Mouse (Mus musculus): Measurements from ENCODE around the gene Ube2o. TPM values are rescaled to one million over a fixed set of nuclear protein-coding genes. Genes with fewer than 3 reads are reported as not detected.
A peak's percentile ranks its signal among the peaks of the same experiment; 100 is the strongest.

The Ube2o gene
- polyA plus RNA-seq, 1 experiment from 2014 or later = 9.7 TPM

GRCm38 (mm10) chr11:116488693-116489375, 92.4 kb downstream of the Ube2o start:
- Histone ChIP-seq H3K27me3 (no peaks in the 10 kb centered on the region), H3K4me1 (peaks cover 16% of the 10 kb centered on the region), H3K4me2 (peak overlapping the region; percentile 67), H3K9me3 (no peaks in the 10 kb centered on the region), H3K9ac (peak overlapping the region; percentile 98), H3K27ac (no peak overlapping the region), H3K36me3 (peaks cover 42% of the 10 kb centered on the region), H3K4me3 (peak overlapping the region; percentile 100)
- no peak for ATAC-seq (ENCODE audit: insufficient number of reproducible peaks, insufficient read depth, low FRiP score, low TSS enrichment, low read depth)
- 74% methylated on average over 14 of the region's 14 CpGs for WGBS

- no peak for ATAC-seq (ENCODE audit: insufficient number of reproducible peaks, insufficient read depth, low FRiP score, low TSS enrichment, low read depth)
- no peak overlapping the region for H3K9ac ChIP-seq
- H3K4me3 ChIP-seq = no peak overlapping the region; the same call in 1 of the 2 replicates
- H3K27me3 ChIP-seq = no peaks in the 10 kb centered on the region
- no peak overlapping the region for H3K27ac ChIP-seq
- no peaks in the 10 kb centered on the region for H3K9me3 ChIP-seq
- peaks cover 48% of the 10 kb centered on the region for H3K36me3 ChIP-seq
- H3K4me2 ChIP-seq = no peak overlapping the region
- H3K4me1 ChIP-seq = peaks cover 16% of the 10 kb centered on the region
Observed at GRCm38 (mm10) chr11:116488207-116488606, 93.0 kb downstream of the Ube2o start.

Other genes with a start within 250 kb of the Ube2o start
- 0.80 and 1.4 TPM in 2 replicates for gene Foxj1, start 246.0 kb downstream of the Ube2o start, polyA plus RNA-seq (2015; fragmentation: Nextera tagmentation; extraction: Ambion mirVana)
- gene Rnf157, start 168.4 kb downstream of the Ube2o start, polyA plus RNA-seq (2015; fragmentation: Nextera tagmentation; extraction: Ambion mirVana) = 10.2 and 16.5 TPM in 2 replicates
- gene Ubald2, start 147.4 kb downstream of the Ube2o start, polyA plus RNA-seq (2015; fragmentation: Nextera tagmentation; extraction: Ambion mirVana) = 26.4 and 35.2 TPM in 2 replicates
- gene Qrich2, start 115.2 kb downstream of the Ube2o start, polyA plus RNA-seq (2015; fragmentation: Nextera tagmentation; extraction: Ambion mirVana) = 0.19 and 0.55 TPM in 2 replicates
- 186 and 193 TPM in 2 replicates for gene Prpsap1, start 87.2 kb downstream of the Ube2o start, polyA plus RNA-seq (2015; fragmentation: Nextera tagmentation; extraction: Ambion mirVana)
- 5.0 and 6.1 TPM in 2 replicates for gene Sphk1, start 50.5 kb downstream of the Ube2o start, polyA plus RNA-seq (2015; fragmentation: Nextera tagmentation; extraction: Ambion mirVana)
- gene Aanat, start 5.0 kb upstream of the Ube2o start, polyA plus RNA-seq (2015; fragmentation: Nextera tagmentation; extraction: Ambion mirVana) = not detected in 2 replicates
- gene Rhbdf2, start 45.6 kb upstream of the Ube2o start, polyA plus RNA-seq (2015; fragmentation: Nextera tagmentation; extraction: Ambion mirVana) = 4.2 and 4.3 TPM in 2 replicates
- gene Prcd, start 72.1 kb upstream of the Ube2o start, polyA plus RNA-seq (2015; fragmentation: Nextera tagmentation; extraction: Ambion mirVana) = 0.69 and 0.80 TPM in 2 replicates
- gene Cygb, start 72.9 kb upstream of the Ube2o start, polyA plus RNA-seq (2015; fragmentation: Nextera tagmentation; extraction: Ambion mirVana) = 7.1 and 7.9 TPM in 2 replicates
- not detected in 2 replicates for gene St6galnac1, start 194.1 kb upstream of the Ube2o start, polyA plus RNA-seq (2015; fragmentation: Nextera tagmentation; extraction: Ambion mirVana)
- 19.6 and 19.7 TPM in 2 replicates for gene Mxra7, start 246.6 kb upstream of the Ube2o start, polyA plus RNA-seq (2015; fragmentation: Nextera tagmentation; extraction: Ambion mirVana)

All from embryonic facial prominence, embryonic 13.5 days (tissue).